In the genomic region with DNA sequence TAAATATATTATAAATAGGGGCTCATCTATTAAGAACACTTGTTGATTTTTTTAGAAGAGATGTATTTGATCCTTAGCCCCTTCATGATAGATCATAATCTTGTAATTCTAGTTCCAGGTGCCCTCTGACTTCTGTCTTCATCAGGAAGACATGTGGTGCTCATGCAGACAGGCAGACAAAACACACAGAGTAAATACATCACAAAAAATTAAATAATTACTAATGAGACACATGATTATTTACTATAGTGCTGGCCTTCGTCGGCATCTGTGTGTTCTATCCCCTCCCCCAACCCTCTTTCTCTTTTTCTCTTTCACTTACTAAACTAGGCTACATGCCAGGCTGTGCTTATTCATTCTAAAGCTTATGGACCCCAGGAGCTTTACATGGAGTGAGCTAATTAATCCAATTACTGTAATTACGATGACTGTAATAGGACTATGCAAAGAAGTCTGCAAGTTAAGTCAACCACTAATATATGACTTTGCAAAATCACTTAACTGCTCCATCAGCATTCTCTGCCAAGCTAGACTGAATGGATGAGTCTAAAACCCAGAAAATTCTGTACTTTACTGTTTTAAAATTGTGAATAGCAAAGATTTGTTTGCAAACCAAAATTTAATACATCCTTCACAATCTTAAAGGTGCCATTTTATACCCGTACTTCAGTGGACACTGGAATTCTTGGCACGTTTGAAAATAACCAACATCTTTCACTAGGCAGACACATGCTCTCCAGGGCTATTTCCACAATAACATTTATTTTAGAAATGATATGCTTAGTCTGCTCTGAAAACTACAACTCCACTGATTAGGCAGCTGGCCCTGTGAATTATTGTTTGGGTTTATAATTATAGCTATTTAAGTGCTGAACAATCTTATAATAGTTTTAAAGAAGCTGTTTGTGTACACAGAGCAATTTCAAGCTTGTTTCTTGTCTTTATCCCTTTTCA, we compare ENCODE assay signal across 17 mouse cellular contexts.
A peak's percentile ranks its signal among the peaks of the same experiment; 100 is the strongest.
DNase-seq lines count a peak whose midpoint lies in the region; ATAC-seq and TF ChIP-seq lines count a peak whose summit lies in the region.
"Had no signal": no experiment of that assay in that cellular context is flagged by ENCODE, and none has a peak within 500 bp of the region (broad histone marks: within the 10 kb centered on the region; RNA-seq: fewer than 3 reads in every experiment).

No protein-coding gene starts in this region.

- H3K27me3 ChIP-seq in intestine, embryonic 14.5 days (replicated peaks; ENCODE audit: control insufficient read depth, insufficient read depth, low read length): no peaks in the 10 kb centered on the region
- no peaks in the 10 kb centered on the region for H3K27me3 ChIP-seq in intestine, embryonic 15.5 days (replicated peaks)
- peaks cover 12% of the 10 kb centered on the region; the same call in 1 of the 2 replicates for H3K27me3 ChIP-seq in forebrain, postnatal 0 days (ENCODE audit: insufficient read depth, low read length)
- no peaks in the 10 kb centered on the region for H3K27me3 ChIP-seq in midbrain, postnatal 0 days (ENCODE audit: insufficient read depth, low read length)
- H3K27me3 ChIP-seq: liver, embryonic 13.5 days had no signal

- 46% methylated on average over 5 of the region's 5 CpGs for WGBS in intestine, embryonic 14.5 days
- WGBS in intestine, embryonic 15.5 days: 43% methylated on average over 5 of the region's 5 CpGs
- 9% methylated on average over 5 of the region's 5 CpGs for WGBS in forebrain, postnatal 0 days
- 28% methylated on average over 5 of the region's 5 CpGs for WGBS in midbrain, postnatal 0 days

- no peak for TF ChIP-seq CTCF in forebrain, postnatal 0 days (IDR thresholded peaks at IDR 0.05; ENCODE audit: low read depth)
- no peak for TF ChIP-seq CTCF in midbrain, postnatal 0 days (IDR thresholded peaks at IDR 0.05)

- H3K9me3 ChIP-seq in intestine, embryonic 14.5 days (ENCODE audit: control insufficient read depth, low read length): no peaks in the 10 kb centered on the region
- H3K9me3 ChIP-seq in intestine, embryonic 15.5 days: no peaks in the 10 kb centered on the region
- no peaks in the 10 kb centered on the region for H3K9me3 ChIP-seq in forebrain, postnatal 0 days (ENCODE audit: low read length)
- H3K9me3 ChIP-seq in midbrain, postnatal 0 days (ENCODE audit: low read length): no peaks in the 10 kb centered on the region
- H3K9me3 ChIP-seq: heart, embryonic 10.5 days; liver, embryonic 13.5 days had no signal

- intact Hi-C loops in heart, postnatal 14 days (cut with DNase I): no loop called here

- H3K27ac ChIP-seq in intestine, embryonic 14.5 days (ENCODE audit: low read depth): no peak overlapping the region
- no peak overlapping the region for H3K27ac ChIP-seq in intestine, embryonic 15.5 days
- no peak overlapping the region for H3K27ac ChIP-seq in forebrain, postnatal 0 days (ENCODE audit: low read depth, low read length)
- no peak overlapping the region for H3K27ac ChIP-seq in midbrain, postnatal 0 days (ENCODE audit: low read depth, low read length)
- H3K27ac ChIP-seq: heart, embryonic 10.5 days; liver, embryonic 13.5 days; macrophage had no signal

- no peak for DNase-seq in intestine, embryonic 14.5 days (ENCODE audit: low spot score)
- DNase-seq in brain, adult 2 months (ENCODE audit: low read depth, low spot score): peak; percentile 5
- no peak for DNase-seq in forebrain, postnatal 0 days
- peak; percentile 70 for DNase-seq in midbrain, postnatal 0 days (ENCODE audit: low spot score)
- DNase-seq in heart, postnatal 14 days: no peak
- no peak for DNase-seq in urinary bladder, postnatal 14 days (ENCODE audit: low spot score)
- DNase-seq in liver: no peak
- DNase-seq: adrenal gland, adult 8-10 months; B cell, adult 2 months; cerebellum, postnatal 10 days; gastrocnemius, postnatal 10 days; kidney, postnatal 25 days; liver, embryonic 13.5 days had no signal

- no peak overlapping the region for H3K4me3 ChIP-seq in intestine, embryonic 14.5 days (ENCODE audit: low read depth, low read length)
- no peak overlapping the region for H3K4me3 ChIP-seq in intestine, embryonic 15.5 days (replicated peaks)
- H3K4me3 ChIP-seq in forebrain, postnatal 0 days (ENCODE audit: low read depth, low read length): no peak overlapping the region
- H3K4me3 ChIP-seq in midbrain, postnatal 0 days (ENCODE audit: low read depth, low read length): no peak overlapping the region
- H3K4me3 ChIP-seq: heart, embryonic 10.5 days; liver, embryonic 13.5 days; myocyte had no signal

- no peaks in the 10 kb centered on the region for H3K4me1 ChIP-seq in intestine, embryonic 14.5 days (replicated peaks; ENCODE audit: control insufficient read depth, insufficient read depth, low read length)
- no peaks in the 10 kb centered on the region for H3K4me1 ChIP-seq in intestine, embryonic 15.5 days (replicated peaks)
- H3K4me1 ChIP-seq in forebrain, postnatal 0 days (ENCODE audit: insufficient read depth): no peaks in the 10 kb centered on the region
- H3K4me1 ChIP-seq in midbrain, postnatal 0 days (ENCODE audit: insufficient read depth, low read length): no peaks in the 10 kb centered on the region
- H3K4me1 ChIP-seq: heart, embryonic 10.5 days; liver, embryonic 13.5 days had no signal

- ATAC-seq in intestine, embryonic 14.5 days (replicated peaks; ENCODE audit: low FRiP score, low TSS enrichment, low read depth): no peak
- ATAC-seq in intestine, embryonic 15.5 days: no peak
- peak; percentile 42; the same call in 1 of the 2 replicates for ATAC-seq in forebrain, postnatal 0 days
- no peak for ATAC-seq in midbrain, postnatal 0 days (ENCODE audit: low FRiP score)

- 0 out of 2 replicates have a peak overlapping the region, but pooled peaks have one; percentile 13 for H3K4me2 ChIP-seq in intestine, embryonic 14.5 days (ENCODE audit: low read length)
- no peak overlapping the region for H3K4me2 ChIP-seq in intestine, embryonic 15.5 days (replicated peaks)
- no peak overlapping the region for H3K4me2 ChIP-seq in forebrain, postnatal 0 days (ENCODE audit: low read depth)
- no peak overlapping the region for H3K4me2 ChIP-seq in midbrain, postnatal 0 days (ENCODE audit: low read depth, low read length, poor library complexity, severe bottlenecking)
- H3K4me2 ChIP-seq: liver, embryonic 13.5 days had no signal

- H3K9ac ChIP-seq in intestine, embryonic 14.5 days (ENCODE audit: low read length): no peak overlapping the region
- no peak overlapping the region for H3K9ac ChIP-seq in intestine, embryonic 15.5 days
- H3K9ac ChIP-seq in forebrain, postnatal 0 days: no peak overlapping the region
- no peak overlapping the region for H3K9ac ChIP-seq in midbrain, postnatal 0 days (replicated peaks; ENCODE audit: low read length, poor library complexity, severe bottlenecking)
- H3K9ac ChIP-seq: liver, embryonic 13.5 days had no signal

- H3K36me3 ChIP-seq in intestine, embryonic 14.5 days (ENCODE audit: control insufficient read depth, insufficient read depth, low read length): no peaks in the 10 kb centered on the region
- no peaks in the 10 kb centered on the region for H3K36me3 ChIP-seq in intestine, embryonic 15.5 days
- no peaks in the 10 kb centered on the region for H3K36me3 ChIP-seq in forebrain, postnatal 0 days (ENCODE audit: insufficient read depth)
- H3K36me3 ChIP-seq in midbrain, postnatal 0 days (ENCODE audit: insufficient read depth, low read length): no peaks in the 10 kb centered on the region
- H3K36me3 ChIP-seq: heart, embryonic 10.5 days; liver, embryonic 13.5 days had no signal

Comparison
In these comparisons a context has a peak if more than half of its experiments do, and no peak if none do; other contexts are left out.
1. DNase-seq: peak in brain, adult 2 months (single experiment) and midbrain, postnatal 0 days (single experiment); none in intestine, embryonic 14.5 days (single experiment), forebrain, postnatal 0 days (single experiment), heart, postnatal 14 days (0 of 2), urinary bladder, postnatal 14 days (single experiment) and liver (single experiment).